Mouse (Mus musculus): ENCODE data around the gene Tnfrsf25.

DNA sequence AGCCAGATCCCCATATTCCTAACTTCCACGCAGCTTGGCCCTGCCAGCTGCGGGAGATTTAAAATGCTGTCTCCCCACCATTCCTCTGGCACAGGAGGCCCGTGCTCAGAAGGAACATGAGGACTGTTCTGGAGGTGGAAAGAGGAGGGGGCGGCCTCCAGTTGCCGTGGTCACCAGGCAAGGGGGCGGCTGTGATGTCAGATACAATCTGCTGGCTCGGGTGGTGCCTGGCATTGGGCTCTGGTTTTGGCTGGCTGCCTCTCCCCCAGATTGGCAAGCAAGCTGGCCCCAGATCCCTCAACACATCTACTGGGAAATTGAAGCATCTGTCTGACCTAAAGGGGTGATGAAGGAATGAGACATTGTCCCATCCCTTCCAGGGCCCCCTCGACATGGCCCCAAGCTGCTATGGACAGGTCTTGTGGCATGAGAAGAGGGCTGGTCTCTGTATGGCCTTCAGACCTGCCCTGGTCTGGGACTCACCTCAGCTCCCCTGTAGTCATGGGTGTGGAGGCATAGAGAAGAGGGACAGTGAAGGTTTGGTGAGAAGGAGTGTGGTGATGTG, 27.1 kb upstream of the Tnfrsf25 start:
- TF ChIP-seq MYOD1 (IDR thresholded peaks at IDR 0.05; ENCODE audit: control insufficient read depth in 1 of 3, insufficient read length in 2 of 3, low read depth in 2 of 3) (no peak), E2F4 (IDR thresholded peaks at IDR 0.05; ENCODE audit: insufficient read depth) (no peak), POLR2A (IDR thresholded peaks at IDR 0.05; ENCODE audit: insufficient read length, low read depth) (no peak), TCF12 (IDR thresholded peaks at IDR 0.05; ENCODE audit: insufficient read depth, poor library complexity, severe bottlenecking) (no peak), REST (IDR thresholded peaks at IDR 0.05; ENCODE audit: insufficient read depth, insufficient read length) (no peak), MAX (IDR thresholded peaks at IDR 0.05; ENCODE audit: low read depth) (no peak), USF1 (IDR thresholded peaks at IDR 0.05; ENCODE audit: low read depth) (no peak), CEBPB (IDR thresholded peaks at IDR 0.05; ENCODE audit: insufficient read depth, poor library complexity, severe bottlenecking) (no peak), TCF3 (IDR thresholded peaks at IDR 0.05; ENCODE audit: insufficient read length, low read depth) (no peak), POLR2AphosphoS2 (IDR thresholded peaks at IDR 0.05; ENCODE audit: insufficient read length, low read depth) (peak; percentile 41), MYOG (IDR thresholded peaks at IDR 0.05; ENCODE audit: control insufficient read depth in 1 of 3, insufficient read depth in 1 of 3, insufficient read length in 2 of 3, low read depth in 2 of 3) (peak in 1 of 3 experiments; percentile 37), SRF (IDR thresholded peaks at IDR 0.05; ENCODE audit: control insufficient read depth, insufficient read length, low read depth) (no peak)

Data from myocyte (in vitro differentiated cells).